Mouse (Mus musculus): ENCODE data around the gene Btbd9.

The Btbd9 gene

GRCm38 (mm10) chr17:30347101-30347613 lies 229.1 kb downstream of the Btbd9 start:
- no peak for DNase-seq (ENCODE audit: low read depth in 2 of 2, low spot score in 2 of 2)

GRCm38 (mm10) chr17:30345008-30345407 lies 231.3 kb downstream of the Btbd9 start:
- DNase-seq (ENCODE audit: low read depth in 2 of 2, low spot score in 2 of 2) = no peak

- DNase-seq (ENCODE audit: low read depth in 2 of 2, low spot score in 2 of 2) = no peak
Observed at GRCm38 (mm10) chr17:30343701-30344473, 232.4 kb downstream of the Btbd9 start.

- DNase-seq (ENCODE audit: low read depth in 2 of 2, low spot score in 2 of 2) = no peak
Observed at GRCm38 (mm10) chr17:30341556-30341955, 234.7 kb downstream of the Btbd9 start.

- no peak for DNase-seq (ENCODE audit: low read depth in 2 of 2, low spot score in 2 of 2)
Observed at GRCm38 (mm10) chr17:30340495-30341126, 235.7 kb downstream of the Btbd9 start.

- DNase-seq (ENCODE audit: low read depth in 2 of 2, low spot score in 2 of 2) = no peak
Observed at GRCm38 (mm10) chr17:30339317-30339716, 237.0 kb downstream of the Btbd9 start.

GRCm38 (mm10) chr17:30336816-30337215 lies 239.5 kb downstream of the Btbd9 start:
- no peak for DNase-seq (ENCODE audit: low read depth in 2 of 2, low spot score in 2 of 2)

GRCm38 (mm10) chr17:30336280-30336679 lies 240.0 kb downstream of the Btbd9 start:
- DNase-seq (ENCODE audit: low read depth in 2 of 2, low spot score in 2 of 2) = no peak

- no peak for DNase-seq (ENCODE audit: low read depth in 2 of 2, low spot score in 2 of 2)
Observed at GRCm38 (mm10) chr17:30335746-30336145, 240.5 kb downstream of the Btbd9 start.

GRCm38 (mm10) chr17:30334257-30334656 lies 242.0 kb downstream of the Btbd9 start:
- no peak for DNase-seq (ENCODE audit: low read depth in 2 of 2, low spot score in 2 of 2)

- DNase-seq (ENCODE audit: low read depth in 2 of 2, low spot score in 2 of 2) = no peak
Observed at GRCm38 (mm10) chr17:30333136-30333535, 243.2 kb downstream of the Btbd9 start.

- no peak for DNase-seq (ENCODE audit: low read depth in 2 of 2, low spot score in 2 of 2)
Observed at GRCm38 (mm10) chr17:30331380-30331779, 244.9 kb downstream of the Btbd9 start.

GRCm38 (mm10) chr17:30329531-30329930 lies 246.8 kb downstream of the Btbd9 start:
- no peak for DNase-seq (ENCODE audit: low read depth in 2 of 2, low spot score in 2 of 2)

- no peak for DNase-seq (ENCODE audit: low read depth in 2 of 2, low spot score in 2 of 2)
Observed at GRCm38 (mm10) chr17:30328924-30329323, 247.4 kb downstream of the Btbd9 start.

- DNase-seq (ENCODE audit: low read depth in 2 of 2, low spot score in 2 of 2) = no peak
Observed at GRCm38 (mm10) chr17:30326906-30327305, 249.4 kb downstream of the Btbd9 start.

- no peak for DNase-seq (ENCODE audit: low read depth in 2 of 2, low spot score in 2 of 2)
Observed at GRCm38 (mm10) chr17:30320301-30320700, 256.0 kb downstream of the Btbd9 start.

- DNase-seq (ENCODE audit: low read depth in 2 of 2, low spot score in 2 of 2) = no peak
Observed at GRCm38 (mm10) chr17:30312688-30313087, 263.6 kb downstream of the Btbd9 start.

GRCm38 (mm10) chr17:30309627-30310026 lies 266.7 kb downstream of the Btbd9 start:
- DNase-seq (ENCODE audit: low read depth in 2 of 2, low spot score in 2 of 2) = no peak

- no peak for DNase-seq (ENCODE audit: low read depth in 2 of 2, low spot score in 2 of 2)
Observed at GRCm38 (mm10) chr17:30308889-30309288, 267.4 kb downstream of the Btbd9 start.

- DNase-seq (ENCODE audit: low read depth in 2 of 2, low spot score in 2 of 2) = no peak
Observed at GRCm38 (mm10) chr17:30308317-30308716, 268.0 kb downstream of the Btbd9 start.

GRCm38 (mm10) chr17:30307168-30307567 lies 269.1 kb downstream of the Btbd9 start:
- no peak for DNase-seq (ENCODE audit: low read depth in 2 of 2, low spot score in 2 of 2)

GRCm38 (mm10) chr17:30304766-30305165 lies 271.5 kb downstream of the Btbd9 start:
- DNase-seq (ENCODE audit: low read depth in 2 of 2, low spot score in 2 of 2) = no peak

Measured in CD8-positive naive resting alpha-beta T cell, adult 2 months (primary cell).